In the genomic region with DNA sequence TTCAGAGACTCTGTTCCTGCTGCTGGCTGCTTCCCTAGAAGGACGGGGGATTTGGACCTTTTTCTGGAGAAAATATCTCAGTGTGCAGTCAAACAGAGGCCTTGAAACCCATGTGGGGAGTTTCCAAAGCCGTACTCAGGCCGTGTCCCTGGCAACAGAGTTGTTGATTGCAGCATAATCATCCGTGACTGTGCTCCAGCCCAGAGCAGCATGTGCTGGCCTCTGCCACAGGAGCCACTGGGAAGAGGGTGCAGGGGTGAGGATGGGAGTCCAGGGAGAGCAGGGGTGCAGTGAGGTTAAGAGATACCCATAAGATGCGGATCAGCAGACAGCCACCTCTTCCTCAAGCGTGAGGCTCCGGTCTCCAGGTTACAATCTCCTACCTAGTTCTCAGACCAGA, we compare ENCODE assay signal across 11 mouse cellular contexts. TPM values are rescaled to one million over a fixed set of nuclear protein-coding genes. Genes with fewer than 3 reads are reported as not detected.
DNase-seq lines count a peak whose midpoint lies in the region; ATAC-seq and TF ChIP-seq lines count a peak whose summit lies in the region.
"Had no signal": no experiment of that assay in that cellular context is flagged by ENCODE, and none has a peak within 500 bp of the region (broad histone marks: within the 10 kb centered on the region; RNA-seq: fewer than 3 reads in every experiment).

No protein-coding gene starts in this region.

- H3K9me3 ChIP-seq in CH12.LX (replicated peaks; ENCODE audit: low read length): no peaks in the 10 kb centered on the region
- H3K9me3 ChIP-seq in kidney, postnatal 0 days (replicated peaks; ENCODE audit: low read length): no peaks in the 10 kb centered on the region
- H3K9me3 ChIP-seq: forebrain, embryonic 10.5 days had no signal

- TF ChIP-seq RAD21 in CH12.LX (IDR thresholded peaks at IDR 0.05; ENCODE audit: low read depth, low read length): no peak

- 40% methylated on average over 7 of the region's 7 CpGs for WGBS in kidney, postnatal 0 days

- TF ChIP-seq EP300 in CH12.LX (IDR thresholded peaks at IDR 0.05; ENCODE audit: low read length): no peak

- no peaks in the 10 kb centered on the region for H3K27me3 ChIP-seq in CH12.LX (replicated peaks)
- no peaks in the 10 kb centered on the region for H3K27me3 ChIP-seq in kidney, postnatal 0 days (ENCODE audit: insufficient read depth, low read length)

- peak; percentile 39 for DNase-seq in kidney, adult 18-20 months
- DNase-seq in kidney, adult 8-10 months: no peak
- DNase-seq in CH12.LX (ENCODE audit: extremely low read depth): no peak
- peak; percentile 86 for DNase-seq in adrenal gland, adult 2 months
- DNase-seq in kidney, postnatal 0 days (ENCODE audit: low spot score): no peak
- DNase-seq in cerebellum, adult 11 months: no peak
- no peak for DNase-seq in layer of hippocampus, adult 9-11 months
- DNase-seq: lung, adult 2 months; right cerebral cortex, postnatal 14 days had no signal

- peak; percentile 73; the same call in 1 of the 2 replicates for ATAC-seq in kidney, postnatal 0 days (replicated peaks; ENCODE audit: low FRiP score, low read depth)

- no peak for TF ChIP-seq POLR2A in CH12.LX (IDR thresholded peaks at IDR 0.05; ENCODE audit: low read depth, low read length)

- H3K4me3 ChIP-seq in CH12.LX (replicated peaks in 1 of 3; ENCODE audit: low read depth in 2 of 3, low read length in 2 of 3, poor library complexity in 1 of 3): no peak overlapping the region
- no peak overlapping the region for H3K4me3 ChIP-seq in kidney, postnatal 0 days (replicated peaks; ENCODE audit: low read depth, low read length)
- H3K4me3 ChIP-seq: forebrain, embryonic 10.5 days had no signal

- H3K79me2 ChIP-seq in CH12.LX (replicated peaks; ENCODE audit: control insufficient read depth, extremely low read depth, insufficient read depth, poor library complexity, severe bottlenecking): no peaks in the 10 kb centered on the region

- H3K4me1 ChIP-seq in CH12.LX (ENCODE audit: control insufficient read depth in 1 of 2, insufficient read depth in 2 of 2): peaks cover 51 to 84% of the 10 kb centered on the region in 2 experiments
- H3K4me1 ChIP-seq in kidney, postnatal 0 days (replicated peaks; ENCODE audit: insufficient read depth, low read length): no peaks in the 10 kb centered on the region; the same call in 1 of the 2 replicates

- H3K4me2 ChIP-seq in CH12.LX (ENCODE audit: insufficient read depth, low read depth, poor library complexity, severe bottlenecking): no peak overlapping the region
- H3K4me2 ChIP-seq in kidney, postnatal 0 days (ENCODE audit: low read length): no peak overlapping the region

- no peaks in the 10 kb centered on the region for H3K36me3 ChIP-seq in CH12.LX (replicated peaks in 1 of 2; ENCODE audit: control insufficient read depth in 1 of 2, insufficient read depth in 1 of 2, low read length in 1 of 2)
- H3K36me3 ChIP-seq in kidney, postnatal 0 days (ENCODE audit: insufficient read depth, low read length): no peaks in the 10 kb centered on the region
- H3K36me3 ChIP-seq: forebrain, embryonic 10.5 days had no signal

- no peak for TF ChIP-seq CTCF in CH12.LX (conservative IDR thresholded peaks at IDR 0.05 in 1 of 2, IDR thresholded peaks at IDR 0.05 in 1 of 2; ENCODE audit: low read depth in 2 of 2, low read length in 2 of 2)
- TF ChIP-seq CTCF in kidney, postnatal 0 days (IDR thresholded peaks at IDR 0.05; ENCODE audit: low read depth): no peak

- dilution Hi-C loops in CH12.LX (cut with MboI; ENCODE audit: extremely low pct_ligation_motif_present, extremely low pct_unique_long_range_greater_than_20kb, low sequenced_read_pairs): no loop called here

- no peak overlapping the region for H3K27ac ChIP-seq in CH12.LX (ENCODE audit: insufficient read depth, low read depth)
- H3K27ac ChIP-seq in kidney, postnatal 0 days: no peak overlapping the region
- H3K27ac ChIP-seq: forebrain, embryonic 10.5 days had no signal

- H3K9ac ChIP-seq in CH12.LX (ENCODE audit: insufficient read depth, low read depth): 0 out of 2 replicates have a peak overlapping the region, but pooled peaks have one; percentile 24
- H3K9ac ChIP-seq in kidney, postnatal 0 days (ENCODE audit: low read depth, low read length): no peak overlapping the region

- in situ Hi-C loops in CH12.LX (cut with MboI; ENCODE audit: low pct_ligation_motif_present, low pct_unique_long_range_greater_than_20kb, low sequenced_read_pairs): no loop called here

TF ChIP-seq in CH12.LX, 34 proteins besides CTCF, POLR2A, EP300 and RAD21:
- TF ChIP-seq TCF12 (IDR thresholded peaks at IDR 0.05; ENCODE audit: low read depth, low read length) (no peak), JUND (conservative IDR thresholded peaks at IDR 0.05; ENCODE audit: low read depth, low read length) (no peak), BHLHE40 (IDR thresholded peaks at IDR 0.05; ENCODE audit: low read depth, low read length) (peak; percentile 33; the same call in 1 of the 2 replicates), ZC3H11A (IDR thresholded peaks at IDR 0.05; ENCODE audit: low read depth, low read length) (no peak), MXI1 (IDR thresholded peaks at IDR 0.05; ENCODE audit: low read depth, low read length) (peak; percentile 45; the same call in 1 of the 2 replicates), MYC (IDR thresholded peaks at IDR 0.05; ENCODE audit: low read depth, low read length) (no peak), HCFC1 (IDR thresholded peaks at IDR 0.05; ENCODE audit: low read depth, low read length) (no peak), USF1 (IDR thresholded peaks at IDR 0.05; ENCODE audit: low read depth, low read length) (no peak), RCOR1 (conservative IDR thresholded peaks at IDR 0.05; ENCODE audit: low read depth, low read length) (no peak)

RNA-seq across cellular contexts. Expression of a gene that starts 2.7 kb away (rescaled TPM):
- total RNA-seq in CH12.LX (2012; rRNA removed) (2.1 and 2.2 TPM in 2 replicates), CH12.LX (2014; rRNA removed) (2.5 and 2.6 TPM in 2 replicates)
- polyA plus RNA-seq in CH12.LX (2012; ENCODE audit: insufficient read length, low read depth): 1.3 and 2.5 TPM in 2 replicates
- total RNA-seq in adrenal gland, adult 2 months (2021): 1 to 10 TPM in 1 of 2 experiments, not detected in 1; 1.7 TPM
- 0.36 TPM in 1 of 2 replicates, not detected in the other for polyA plus RNA-seq in adrenal gland, adult 2 months (2012; rRNA removed)
- polyA plus RNA-seq in kidney, postnatal 0 days (2015; fragmentation: Nextera tagmentation; extraction: Ambion mirVana): 0.69 and 1.2 TPM in 2 replicates
- polyA plus RNA-seq: forebrain, embryonic 10.5 days; hindbrain, embryonic 11.5 days had no signal

RNA-seq across cellular contexts. Expression of a gene that starts 30.6 kb away (rescaled TPM):
- total RNA-seq in CH12.LX (2012; rRNA removed) (68.5 and 82.2 TPM in 2 replicates), CH12.LX (2014; rRNA removed) (44.2 and 48.5 TPM in 2 replicates)
- 68.8 and 97.0 TPM in 2 replicates for polyA plus RNA-seq in CH12.LX (2012; ENCODE audit: insufficient read length, low read depth)
- total RNA-seq in adrenal gland, adult 2 months (2021): 100 to 1,000 TPM; 186 to 208 TPM
- polyA plus RNA-seq in adrenal gland, adult 2 months (2012; rRNA removed): 538 and 543 TPM in 2 replicates
- 101 and 108 TPM in 2 replicates for polyA plus RNA-seq in kidney, postnatal 0 days (2015; fragmentation: Nextera tagmentation; extraction: Ambion mirVana)

RNA-seq across cellular contexts. Expression of a gene that starts 30.7 kb away (rescaled TPM):
- total RNA-seq in CH12.LX (2012; rRNA removed): 83.1 and 99.8 TPM in 2 replicates
- 89.4 and 97.1 TPM in 2 replicates for total RNA-seq in CH12.LX (2014; rRNA removed)
- polyA plus RNA-seq in CH12.LX (2012; ENCODE audit: insufficient read length, low read depth): 139 and 189 TPM in 2 replicates
- total RNA-seq in adrenal gland, adult 2 months (2021): 100 to 1,000 TPM in 1 of 2 experiments, 10 to 100 TPM in 1; 81.5 to 123 TPM
- 118 and 146 TPM in 2 replicates for polyA plus RNA-seq in adrenal gland, adult 2 months (2012; rRNA removed)
- 112 and 129 TPM in 2 replicates for polyA plus RNA-seq in kidney, postnatal 0 days (2015; fragmentation: Nextera tagmentation; extraction: Ambion mirVana)

RNA-seq across cellular contexts. Expression of a gene that starts 35.7 kb away (rescaled TPM):
- 2.5 and 3.7 TPM in 2 replicates for total RNA-seq in CH12.LX (2012; rRNA removed)
- total RNA-seq in CH12.LX (2014; rRNA removed): 0.19 TPM in 1 of 2 replicates, not detected in the other
- 4.2 and 4.6 TPM in 2 replicates for polyA plus RNA-seq in CH12.LX (2012; ENCODE audit: insufficient read length, low read depth)
- total RNA-seq in adrenal gland, adult 2 months (2021): 10 to 100 TPM; 29.3 to 48.2 TPM
- 116 and 153 TPM in 2 replicates for polyA plus RNA-seq in adrenal gland, adult 2 months (2012; rRNA removed)
- 21.5 and 23.4 TPM in 2 replicates for polyA plus RNA-seq in kidney, postnatal 0 days (2015; fragmentation: Nextera tagmentation; extraction: Ambion mirVana)

RNA-seq across cellular contexts. Expression of a gene that starts 49.7 kb away (rescaled TPM):
- total RNA-seq in CH12.LX (2012; rRNA removed) (93.2 and 102 TPM in 2 replicates), CH12.LX (2014; rRNA removed) (120 and 130 TPM in 2 replicates)
- polyA plus RNA-seq in CH12.LX (2012; ENCODE audit: insufficient read length, low read depth): 134 and 141 TPM in 2 replicates
- 10 to 100 TPM; 54.5 to 68.0 TPM for total RNA-seq in adrenal gland, adult 2 months (2021)
- polyA plus RNA-seq in adrenal gland, adult 2 months (2012; rRNA removed): 52.0 and 66.6 TPM in 2 replicates
- polyA plus RNA-seq in kidney, postnatal 0 days (2015; fragmentation: Nextera tagmentation; extraction: Ambion mirVana): 129 and 132 TPM in 2 replicates

Comparison
In these comparisons a context has a peak if more than half of its experiments do, and no peak if none do; other contexts are left out.
1. DNase-seq: peak in kidney, adult 18-20 months (single experiment) and adrenal gland, adult 2 months (single experiment); none in kidney, adult 8-10 months (0 of 2), CH12.LX (single experiment), kidney, postnatal 0 days (single experiment), cerebellum, adult 11 months (single experiment) and layer of hippocampus, adult 9-11 months (single experiment).